Mouse (Mus musculus): ENCODE measurements around the gene Arl4d.
"Not testable (repeated sequence)": the region's sequence is repeated elsewhere in the genome, so short reads cannot be mapped to it uniquely, and the experiment has no call there.

DNA sequence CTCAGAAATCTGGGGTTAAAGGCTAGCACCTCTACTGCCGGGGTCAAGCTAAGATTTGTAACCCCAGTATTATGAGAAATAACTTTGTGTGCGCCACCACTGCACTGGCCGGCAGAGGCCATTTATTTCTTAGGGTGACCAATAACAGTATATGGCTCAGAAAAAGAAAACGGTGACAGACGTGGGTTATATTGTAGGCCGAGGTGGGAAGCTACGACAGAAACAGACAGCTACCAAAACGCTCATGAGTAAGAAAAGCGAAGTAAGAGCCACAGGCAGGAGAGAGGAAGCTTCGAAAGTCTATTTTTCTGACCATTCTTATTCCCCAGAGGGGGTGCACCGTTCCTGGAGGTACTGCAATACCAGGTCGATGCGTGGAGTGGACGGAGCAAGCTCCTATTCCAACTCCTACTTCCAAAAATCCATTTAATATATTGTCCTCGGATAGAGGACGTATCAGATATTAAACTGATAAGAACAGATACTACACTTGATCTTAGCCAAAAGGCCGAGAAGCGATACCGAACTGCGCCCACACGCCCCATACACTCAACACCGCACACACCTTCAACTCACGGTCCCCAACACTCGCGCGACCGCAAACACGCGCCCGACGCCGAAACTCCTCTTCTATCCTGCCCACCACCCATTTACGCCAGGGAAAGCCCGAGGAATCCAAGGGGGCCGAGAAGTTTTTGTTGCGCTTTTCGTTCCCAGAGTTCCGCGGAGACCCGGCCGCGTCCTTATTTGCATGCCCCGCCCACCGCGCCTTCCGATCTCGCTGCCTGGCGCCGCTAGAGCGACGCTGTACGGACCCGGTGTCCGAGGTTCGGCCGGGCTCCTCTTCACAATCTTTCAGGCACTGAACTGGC, 19.7 kb upstream of the Arl4d start:
- TF ChIP-seq CTCF (IDR thresholded peaks at IDR 0.05; ENCODE audit: low read depth) = peak; percentile 3; the same call in 1 of the 2 replicates
- not testable (repeated sequence) for TF ChIP-seq EP300 (optimal IDR thresholded peaks at IDR 0.05)

All from stomach, postnatal 0 days (tissue).